Mouse (Mus musculus) stomach, postnatal 0 days (tissue): ENCODE data around the gene Pkmyt1.

Source experiments
- CTCF ChIP-seq: IDR thresholded peaks from 2 replicates; pipeline ENCODE4 v1.5.1; 2016; ENCODE audit warnings: antibody characterized with exemption, low read depth, mild to moderate bottlenecking, moderate library complexity
- EP300 ChIP-seq: optimal IDR thresholded peaks from 2 replicates; pipeline ENCODE3; 2016; ENCODE audit warnings: antibody characterized with exemption

- TF ChIP-seq CTCF (no peak), EP300 (no peak)
Observed at GRCm38 (mm10) chr17:23705525-23706104, 20.5 kb upstream of the Pkmyt1 start.
